In the genomic region with DNA sequence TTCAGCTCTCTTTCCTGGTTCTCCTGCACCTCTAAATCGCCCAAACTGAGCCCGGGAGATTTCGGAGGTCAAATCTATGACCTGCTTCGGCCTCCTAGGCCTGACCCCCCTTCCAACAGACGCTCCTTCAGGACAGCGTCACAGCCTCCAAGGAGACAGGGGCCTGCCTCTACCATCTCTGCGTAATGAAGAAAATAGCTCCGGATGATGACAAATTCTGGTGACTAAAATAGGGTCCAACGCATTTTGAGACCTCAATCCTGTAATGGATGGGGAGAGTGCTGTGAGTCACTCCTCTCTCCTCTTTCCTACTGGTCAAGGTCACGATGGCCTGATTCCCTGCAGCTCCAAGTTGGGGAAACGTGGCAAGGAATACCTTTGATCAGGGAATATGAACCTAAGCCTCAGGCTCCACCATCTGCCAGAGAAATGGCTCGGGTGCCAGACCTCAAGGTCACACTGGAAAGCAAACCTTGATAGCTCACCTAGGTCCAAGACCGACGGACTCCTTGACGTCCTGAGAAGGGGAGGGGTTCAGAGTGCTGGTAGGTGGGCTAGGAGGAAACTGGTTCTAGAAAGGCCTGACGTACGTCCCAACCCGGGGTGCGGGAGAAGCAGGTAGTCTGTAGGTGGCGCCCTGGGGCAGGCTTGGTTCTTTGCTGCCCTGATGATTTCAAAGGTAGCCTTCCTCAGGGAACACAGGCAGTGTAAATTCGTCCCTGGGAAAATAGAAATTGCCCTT, we compare ENCODE assay signal across 8 mouse cellular contexts. TPM values are rescaled to one million over a fixed set of nuclear protein-coding genes. Genes with fewer than 3 reads are reported as not detected.
DNase-seq lines count a peak whose midpoint lies in the region; ATAC-seq and TF ChIP-seq lines count a peak whose summit lies in the region.

No protein-coding gene starts in this region.

- H3K9me3 ChIP-seq in hindbrain, embryonic 11.5 days (ENCODE audit: control insufficient read depth, low read length), result no peaks in the 10 kb centered on the region
- no peaks in the 10 kb centered on the region for H3K9me3 ChIP-seq in lung, postnatal 0 days (ENCODE audit: low read length)

- 5% methylated on average over 21 of the region's 21 CpGs for WGBS in hindbrain, embryonic 11.5 days
- WGBS in lung, postnatal 0 days, result 5% methylated on average over 21 of the region's 21 CpGs

- H3K4me3 ChIP-seq in hindbrain, embryonic 11.5 days (ENCODE audit: low read depth, low read length), result peak overlapping the region; percentile 90
- H3K4me3 ChIP-seq in lung, postnatal 0 days (ENCODE audit: low read depth, low read length), result peak overlapping the region; percentile 67

- peak overlapping the region; percentile 58 for H3K9ac ChIP-seq in hindbrain, embryonic 11.5 days (ENCODE audit: low read depth, low read length)
- peak overlapping the region; percentile 56 for H3K9ac ChIP-seq in lung, postnatal 0 days (replicated peaks; ENCODE audit: low read depth)

- peak overlapping the region; percentile 68 for H3K4me2 ChIP-seq in hindbrain, embryonic 11.5 days (replicated peaks; ENCODE audit: low read depth, low read length)
- peak overlapping the region; percentile 61 for H3K4me2 ChIP-seq in lung, postnatal 0 days (replicated peaks; ENCODE audit: low read depth, low read length)

- H3K27me3 ChIP-seq in hindbrain, embryonic 11.5 days (ENCODE audit: control insufficient read depth, insufficient read depth, low read length), result no peaks in the 10 kb centered on the region
- no peaks in the 10 kb centered on the region for H3K27me3 ChIP-seq in lung, postnatal 0 days (replicated peaks; ENCODE audit: insufficient read depth, low read length)

- DNase-seq in NIH3T3 (ENCODE audit: low read depth), result peak; percentile 92
- peak; percentile 92 for DNase-seq in cerebellum, adult 9-11 months
- peak; percentile 85 to 93 for DNase-seq in frontal cortex, adult 2 months (ENCODE audit: extremely low spot score in 1 of 2, low spot score in 1 of 2)
- DNase-seq in hindbrain, embryonic 11.5 days (ENCODE audit: low spot score), result peak; percentile 73
- peak; percentile 85 to 88 for DNase-seq in layer of hippocampus, postnatal 10 days (ENCODE audit: low spot score in 2 of 2)
- peak; percentile 81 for DNase-seq in lung, postnatal 0 days (ENCODE audit: low spot score)
- DNase-seq in ovary, postnatal 14 days (ENCODE audit: low spot score), result peak; percentile 71
- peak; percentile 74 to 88 for DNase-seq in thymus, postnatal 10 days (ENCODE audit: low spot score in 2 of 2)

- peak; percentile 66 for ATAC-seq in hindbrain, embryonic 11.5 days (ENCODE audit: low FRiP score)
- ATAC-seq in lung, postnatal 0 days, result peak; percentile 45

- no peaks in the 10 kb centered on the region for H3K36me3 ChIP-seq in hindbrain, embryonic 11.5 days (ENCODE audit: control insufficient read depth, insufficient read depth, low read length)
- H3K36me3 ChIP-seq in lung, postnatal 0 days (ENCODE audit: insufficient read depth, low read length), result no peaks in the 10 kb centered on the region

- H3K4me1 ChIP-seq in hindbrain, embryonic 11.5 days (replicated peaks; ENCODE audit: control insufficient read depth, insufficient read depth, low read length), result no peaks in the 10 kb centered on the region
- no peaks in the 10 kb centered on the region for H3K4me1 ChIP-seq in lung, postnatal 0 days (ENCODE audit: insufficient read depth, low read depth, low read length)

- no peak for TF ChIP-seq EP300 in lung, postnatal 0 days (IDR thresholded peaks at IDR 0.05)

- TF ChIP-seq CTCF in lung, postnatal 0 days (IDR thresholded peaks at IDR 0.05), result peak; percentile 79

- H3K27ac ChIP-seq in hindbrain, embryonic 11.5 days (ENCODE audit: low read depth, low read length), result no peak overlapping the region
- peak overlapping the region; percentile 74 for H3K27ac ChIP-seq in lung, postnatal 0 days (ENCODE audit: low read length)

RNA-seq across cellular contexts. Expression of a gene that starts 0.7 kb away (rescaled TPM):
- 55.4 and 62.0 TPM in 2 replicates for polyA plus RNA-seq in frontal cortex, adult 2 months (2012; rRNA removed)
- polyA plus RNA-seq in hindbrain, embryonic 11.5 days (2014; fragmentation: Nextera tagmentation; extraction: Ambion mirVana), result 35.1 and 38.9 TPM in 2 replicates
- 10 to 100 TPM; 70.2 to 81.5 TPM for total RNA-seq in layer of hippocampus, postnatal 10 days (2021)
- 28.5 and 29.2 TPM in 2 replicates for polyA plus RNA-seq in lung, postnatal 0 days (2015; fragmentation: Nextera tagmentation; extraction: Ambion mirVana)

RNA-seq across cellular contexts. Expression of a gene that starts 49.1 kb away (rescaled TPM):
- polyA plus RNA-seq in frontal cortex, adult 2 months (2012; rRNA removed), result 202 and 206 TPM in 2 replicates
- polyA plus RNA-seq in hindbrain, embryonic 11.5 days (2014; fragmentation: Nextera tagmentation; extraction: Ambion mirVana), result 10.2 and 11.9 TPM in 2 replicates
- 100 to 1,000 TPM; 272 to 280 TPM for total RNA-seq in layer of hippocampus, postnatal 10 days (2021)
- 0.31 and 0.88 TPM in 2 replicates for polyA plus RNA-seq in lung, postnatal 0 days (2015; fragmentation: Nextera tagmentation; extraction: Ambion mirVana)

Comparison
In these comparisons a context has a peak if more than half of its experiments do, and no peak if none do; other contexts are left out.
1. RNA of a gene that starts 49.1 kb away (polyA plus RNA-seq): 202 to 206 TPM in frontal cortex, adult 2 months; 10.2 to 11.9 TPM in hindbrain, embryonic 11.5 days and 0.31 to 0.88 TPM in lung, postnatal 0 days; every median in the first group is over 10 times any median in the second.
2. Peak in every context shown above with its lines, with median percentiles within 50 percentile points of each other: DNase-seq.